Mouse (Mus musculus): ENCODE results near the gene Txnip. TPM values are rescaled to one million over a fixed set of nuclear protein-coding genes. Genes with fewer than 3 reads are reported as not detected.

Gene Txnip
- polyA plus RNA-seq, 1 experiment, result 42.6 TPM

DNA sequence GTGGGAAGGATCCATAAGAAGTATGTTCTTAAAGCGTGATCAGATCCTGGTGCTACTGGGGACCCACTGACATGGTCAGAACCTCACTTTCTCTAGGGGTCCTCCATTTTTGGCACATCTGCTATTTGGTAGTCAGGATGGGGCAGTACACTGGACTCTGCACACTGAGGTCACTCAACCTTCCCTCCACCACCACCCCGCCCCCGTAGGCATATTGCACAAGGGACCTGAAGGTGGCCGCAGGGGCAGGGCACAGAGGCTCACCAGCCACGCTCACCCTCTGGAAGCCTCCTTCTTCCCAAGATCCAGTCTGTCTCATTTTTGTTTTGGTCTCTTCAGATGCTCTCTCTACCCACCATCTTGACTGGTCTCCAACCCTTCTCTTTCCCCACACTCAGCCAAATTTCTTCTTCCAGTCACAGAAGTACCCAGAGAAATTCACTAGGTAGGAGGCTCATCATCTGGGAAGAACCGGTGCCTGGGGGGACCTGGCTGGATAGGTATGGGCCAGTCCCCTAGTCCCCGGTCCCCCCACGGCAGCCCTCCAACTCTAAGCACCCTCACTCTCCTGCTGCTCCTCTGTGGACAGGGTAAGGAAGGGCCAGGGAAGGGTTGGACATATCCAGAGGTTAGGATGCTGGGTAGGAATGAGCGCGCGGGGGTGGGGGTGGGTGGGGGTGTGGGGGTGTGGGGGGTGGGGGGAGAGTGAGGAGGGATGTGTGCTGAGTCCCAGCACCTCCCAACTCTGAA is 31.6 kb upstream of the Txnip start:
- Histone ChIP-seq H3K36me3 (ENCODE audit: control insufficient read depth, insufficient read depth) (no peaks in the 10 kb centered on the region), H3ac (ENCODE audit: control insufficient read depth, insufficient read length) (no peak overlapping the region), H3K4me2 (ENCODE audit: low read depth) (peak overlapping the region; percentile 79), H3K79me2 (ENCODE audit: control insufficient read depth, insufficient read depth) (no peaks in the 10 kb centered on the region), H3K27me3 (ENCODE audit: control insufficient read depth, insufficient read depth, insufficient read length) (no peaks in the 10 kb centered on the region), H3K4me3 (peak overlapping the region; percentile 35)
- peak; percentile 29 for TF ChIP-seq POLR2A (IDR thresholded peaks at IDR 0.05; ENCODE audit: insufficient read length, low read depth)
- no peak for TF ChIP-seq MYOD1 (IDR thresholded peaks at IDR 0.05; ENCODE audit: control insufficient read depth in 1 of 3, insufficient read length in 2 of 3, low read depth in 2 of 3)

GRCm38 (mm10) chr3:96526864-96527542 is 30.8 kb upstream of the Txnip start:
- Histone ChIP-seq H3K4me2 (ENCODE audit: low read depth) (peak overlapping the region; percentile 79), H3ac (ENCODE audit: control insufficient read depth, insufficient read length) (no peak overlapping the region), H3K27me3 (ENCODE audit: control insufficient read depth, insufficient read depth, insufficient read length) (no peaks in the 10 kb centered on the region), H3K4me3 (peak overlapping the region; percentile 35), H3K36me3 (ENCODE audit: control insufficient read depth, insufficient read depth) (no peaks in the 10 kb centered on the region), H3K79me2 (ENCODE audit: control insufficient read depth, insufficient read depth) (no peaks in the 10 kb centered on the region)
- TF ChIP-seq MYOD1 (IDR thresholded peaks at IDR 0.05; ENCODE audit: control insufficient read depth in 1 of 3, insufficient read length in 2 of 3, low read depth in 2 of 3), result peak in 1 of 3 experiments; percentile 52
- TF ChIP-seq POLR2AphosphoS2 (IDR thresholded peaks at IDR 0.05; ENCODE audit: insufficient read length, low read depth), result peak; percentile 26
- peak in 1 of 3 experiments; percentile 38 for TF ChIP-seq MYOG (IDR thresholded peaks at IDR 0.05; ENCODE audit: control insufficient read depth in 1 of 3, insufficient read depth in 1 of 3, insufficient read length in 2 of 3, low read depth in 2 of 3)
- no peak for TF ChIP-seq TCF3 (IDR thresholded peaks at IDR 0.05; ENCODE audit: insufficient read length, low read depth)
- no peak for TF ChIP-seq USF1 (IDR thresholded peaks at IDR 0.05; ENCODE audit: low read depth)
- TF ChIP-seq POLR2A (IDR thresholded peaks at IDR 0.05; ENCODE audit: insufficient read length, low read depth), result peak; percentile 33
- no peak for TF ChIP-seq SRF (IDR thresholded peaks at IDR 0.05; ENCODE audit: control insufficient read depth, insufficient read length, low read depth)
- no peak for TF ChIP-seq TCF12 (IDR thresholded peaks at IDR 0.05; ENCODE audit: insufficient read depth, poor library complexity, severe bottlenecking)
- no peak for TF ChIP-seq E2F4 (IDR thresholded peaks at IDR 0.05; ENCODE audit: insufficient read depth)
- TF ChIP-seq CEBPB (IDR thresholded peaks at IDR 0.05; ENCODE audit: insufficient read depth, poor library complexity, severe bottlenecking), result no peak

- Histone ChIP-seq H3K36me3 (ENCODE audit: control insufficient read depth, insufficient read depth) (no peaks in the 10 kb centered on the region), H3K27me3 (ENCODE audit: control insufficient read depth, insufficient read depth, insufficient read length) (no peaks in the 10 kb centered on the region), H3K4me2 (ENCODE audit: low read depth) (no peak overlapping the region), H3K79me2 (ENCODE audit: control insufficient read depth, insufficient read depth) (no peaks in the 10 kb centered on the region), H3ac (ENCODE audit: control insufficient read depth, insufficient read length) (no peak overlapping the region), H3K4me3 (no peak overlapping the region)
- TF ChIP-seq MYOD1 (IDR thresholded peaks at IDR 0.05; ENCODE audit: control insufficient read depth in 1 of 3, insufficient read length in 2 of 3, low read depth in 2 of 3) (no peak), MAX (IDR thresholded peaks at IDR 0.05; ENCODE audit: low read depth) (no peak), TCF3 (IDR thresholded peaks at IDR 0.05; ENCODE audit: insufficient read length, low read depth) (no peak), SRF (IDR thresholded peaks at IDR 0.05; ENCODE audit: control insufficient read depth, insufficient read length, low read depth) (no peak), USF1 (IDR thresholded peaks at IDR 0.05; ENCODE audit: low read depth) (no peak)
Measured at GRCm38 (mm10) chr3:96528506-96528905, 29.3 kb upstream of the Txnip start.

DNA sequence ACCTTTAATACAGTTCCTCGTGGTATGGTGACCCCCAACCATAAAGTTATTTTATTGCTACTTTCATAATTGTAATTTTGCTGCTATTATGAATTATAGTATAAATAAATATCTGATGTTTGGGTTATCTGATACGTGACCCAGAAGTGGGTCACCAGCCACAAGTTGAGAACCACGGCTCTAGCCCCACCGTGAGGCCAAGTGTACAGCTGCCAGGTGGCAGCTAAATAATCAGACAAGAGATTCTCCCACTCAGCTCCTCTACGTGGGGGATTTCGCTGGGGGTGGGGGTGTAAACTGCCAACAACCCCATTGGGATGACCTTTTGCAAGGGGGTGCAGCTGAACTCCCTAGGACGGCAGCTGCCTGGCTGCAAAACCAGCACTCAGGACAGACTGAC is 25.7 kb upstream of the Txnip start:
- no peaks in the 10 kb centered on the region for H3K79me2 ChIP-seq (ENCODE audit: control insufficient read depth, insufficient read depth)
- no peaks in the 10 kb centered on the region for H3K27me3 ChIP-seq (ENCODE audit: control insufficient read depth, insufficient read depth, insufficient read length)
- no peaks in the 10 kb centered on the region for H3K36me3 ChIP-seq (ENCODE audit: control insufficient read depth, insufficient read depth)
- TF ChIP-seq TCF3 (IDR thresholded peaks at IDR 0.05; ENCODE audit: insufficient read length, low read depth), result no peak
- no peak for TF ChIP-seq TCF12 (IDR thresholded peaks at IDR 0.05; ENCODE audit: insufficient read depth, poor library complexity, severe bottlenecking)
- TF ChIP-seq CEBPB (IDR thresholded peaks at IDR 0.05; ENCODE audit: insufficient read depth, poor library complexity, severe bottlenecking), result no peak
- TF ChIP-seq MAX (IDR thresholded peaks at IDR 0.05; ENCODE audit: low read depth), result no peak
- TF ChIP-seq REST (IDR thresholded peaks at IDR 0.05; ENCODE audit: insufficient read depth, insufficient read length), result no peak
- no peak for TF ChIP-seq MYOG (IDR thresholded peaks at IDR 0.05; ENCODE audit: control insufficient read depth in 1 of 3, insufficient read depth in 1 of 3, insufficient read length in 2 of 3, low read depth in 2 of 3)
- no peak for TF ChIP-seq USF1 (IDR thresholded peaks at IDR 0.05; ENCODE audit: low read depth)
- H3ac ChIP-seq (ENCODE audit: control insufficient read depth, insufficient read length), result no peak overlapping the region
- H3K4me3 ChIP-seq, result no peak overlapping the region
- no peak overlapping the region for H3K4me2 ChIP-seq (ENCODE audit: low read depth)

- TF ChIP-seq MYOD1 (IDR thresholded peaks at IDR 0.05; ENCODE audit: control insufficient read depth in 1 of 3, insufficient read length in 2 of 3, low read depth in 2 of 3) (no peak), MYOG (IDR thresholded peaks at IDR 0.05; ENCODE audit: control insufficient read depth in 1 of 3, insufficient read depth in 1 of 3, insufficient read length in 2 of 3, low read depth in 2 of 3) (no peak), TCF3 (IDR thresholded peaks at IDR 0.05; ENCODE audit: insufficient read length, low read depth) (no peak), USF1 (IDR thresholded peaks at IDR 0.05; ENCODE audit: low read depth) (no peak), POLR2AphosphoS2 (IDR thresholded peaks at IDR 0.05; ENCODE audit: insufficient read length, low read depth) (no peak), CEBPB (IDR thresholded peaks at IDR 0.05; ENCODE audit: insufficient read depth, poor library complexity, severe bottlenecking) (no peak), TCF12 (IDR thresholded peaks at IDR 0.05; ENCODE audit: insufficient read depth, poor library complexity, severe bottlenecking) (no peak), REST (IDR thresholded peaks at IDR 0.05; ENCODE audit: insufficient read depth, insufficient read length) (no peak), E2F4 (IDR thresholded peaks at IDR 0.05; ENCODE audit: insufficient read depth) (no peak), POLR2A (IDR thresholded peaks at IDR 0.05; ENCODE audit: insufficient read length, low read depth) (no peak), MAX (IDR thresholded peaks at IDR 0.05; ENCODE audit: low read depth) (no peak), SRF (IDR thresholded peaks at IDR 0.05; ENCODE audit: control insufficient read depth, insufficient read length, low read depth) (no peak)
- Histone ChIP-seq H3K79me2 (ENCODE audit: control insufficient read depth, insufficient read depth) (no peaks in the 10 kb centered on the region), H3K4me3 (no peak overlapping the region), H3K4me2 (ENCODE audit: low read depth) (no peak overlapping the region), H3K27me3 (ENCODE audit: control insufficient read depth, insufficient read depth, insufficient read length) (no peaks in the 10 kb centered on the region), H3ac (ENCODE audit: control insufficient read depth, insufficient read length) (no peak overlapping the region), H3K36me3 (ENCODE audit: control insufficient read depth, insufficient read depth) (no peaks in the 10 kb centered on the region)
Measured at GRCm38 (mm10) chr3:96534300-96534699, 23.5 kb upstream of the Txnip start.

Measured in myocyte (in vitro differentiated cells).